Mouse (Mus musculus) MEL (cell line): ENCODE measurements at regions not wholly inside any gene's neighbourhood (a gene's known extent, or its start where the extent isn't known, plus 50 kb on each side); places are given as distances from the start of the nearest gene placed in this dataset.

Experiments used
- DNase-seq: peaks from one replicate; pipeline ENCODE4 v3.0.0; 2011; ENCODE audit warnings: low read depth, low spot score
- H3K27ac ChIP-seq: 2 replicates; pipeline ENCODE4 v1.5.1; 2012; ENCODE audit warnings: low read depth, mild to moderate bottlenecking, control low read depth, low read length, moderate library complexity; ENCODE audit not compliant: control insufficient read depth
- H3K27me3 ChIP-seq, 2 experiments: fragments of 150-350 bp in 1 of 2; sonication (generic) in 1 of 2; 2 replicates each; pipeline ENCODE4 v1.6.1; 2012; ENCODE audit warnings: low read length in 2 of 2, mild to moderate bottlenecking in 2 of 2, improper control_type of control experiment in 1 of 2, moderate library complexity in 1 of 2; ENCODE audit not compliant: insufficient read depth in 2 of 2, control insufficient read depth in 1 of 2
- H3K36me3 ChIP-seq, 2 experiments: 2 replicates each; pipeline ENCODE4 v1.6.1; 2012 to 2014; ENCODE audit warnings: low read length in 2 of 2, improper control_type of control experiment in 1 of 2, inconsistent platforms in 1 of 2, mild to moderate bottlenecking in 1 of 2; ENCODE audit not compliant: insufficient read depth in 2 of 2, control insufficient read depth in 1 of 2
- H3K4me1 ChIP-seq, 2 experiments: fragments of 150-350 bp in 1 of 2; sonication (generic) in 1 of 2; 2 replicates each; pipeline ENCODE4 v1.6.1; 2012; ENCODE audit warnings: low read length in 2 of 2, improper control_type of control experiment in 1 of 2, mild to moderate bottlenecking in 1 of 2; ENCODE audit not compliant: insufficient read depth in 2 of 2, control insufficient read depth in 1 of 2
- H3K4me3 ChIP-seq, 2 experiments: fragments of 150-350 bp in 1 of 2; sonication (generic) in 1 of 2; 2 replicates each; pipeline ENCODE4 v1.5.1; 2012; ENCODE audit warnings: low read depth in 2 of 2, low read length in 2 of 2, mild to moderate bottlenecking in 2 of 2, moderate library complexity in 2 of 2, control low read depth in 1 of 2, improper control_type of control experiment in 1 of 2; ENCODE audit not compliant: control insufficient read depth in 1 of 2, insufficient read depth in 1 of 2
- H3K79me2 ChIP-seq: 2 replicates; pipeline ENCODE4 v1.6.1; 2012; ENCODE audit warnings: mild to moderate bottlenecking, low read length, moderate library complexity; ENCODE audit not compliant: control insufficient read depth, poor library complexity, insufficient read depth
- H3K9ac ChIP-seq: 2 replicates; pipeline ENCODE4 v1.6.1; 2012; ENCODE audit warnings: low read depth, mild to moderate bottlenecking, control low read depth, low read length, moderate library complexity; ENCODE audit not compliant: control insufficient read depth, poor library complexity, severe bottlenecking
- H3K9me3 ChIP-seq: fragments of 150-350 bp; sonication (generic); replicated peaks from 2 replicates; pipeline ENCODE4 v1.6.1; 2012; ENCODE audit warnings: mild to moderate bottlenecking, low read length, improper control_type of control experiment, moderate library complexity; ENCODE audit not compliant: insufficient read depth
- BHLHE40 ChIP-seq: IDR thresholded peaks from 2 replicates; pipeline ENCODE4 v1.6.1; 2012; ENCODE audit warnings: low read depth, mild to moderate bottlenecking, inconsistent platforms, low read length, improper control_type of control experiment, borderline replicate concordance
- ETS1 ChIP-seq: IDR thresholded peaks from 2 replicates; pipeline ENCODE4 v1.6.1; 2012; ENCODE audit warnings: low read depth, mild to moderate bottlenecking, inconsistent platforms, low read length, improper control_type of control experiment, moderate library complexity
- GATA1 ChIP-seq: IDR thresholded peaks from 2 replicates; pipeline ENCODE4 v1.6.1; 2011; ENCODE audit warnings: low read depth, low read length, improper control_type of control experiment
- HCFC1 ChIP-seq: IDR thresholded peaks from 2 replicates; pipeline ENCODE4 v1.6.1; 2012; ENCODE audit warnings: low read depth, mild to moderate bottlenecking, inconsistent platforms, low read length, improper control_type of control experiment, moderate library complexity
- MXI1 ChIP-seq: IDR thresholded peaks from 2 replicates; pipeline ENCODE4 v1.6.1; 2011; ENCODE audit warnings: mild to moderate bottlenecking, low read depth, low read length, improper control_type of control experiment
- POLR2AphosphoS2 ChIP-seq: IDR thresholded peaks from 2 replicates; pipeline ENCODE4 v1.6.1; 2011; ENCODE audit warnings: low read length, improper control_type of control experiment
- RAD21 ChIP-seq: IDR thresholded peaks from 2 replicates; pipeline ENCODE4 v1.6.1; 2011; ENCODE audit warnings: mild to moderate bottlenecking, low read depth, low read length, improper control_type of control experiment
- USF1 ChIP-seq: IDR thresholded peaks from 2 replicates; pipeline ENCODE4 v1.6.1; 2014; ENCODE audit warnings: low read depth, mild to moderate bottlenecking, inconsistent platforms, low read length, improper control_type of control experiment, moderate library complexity
- ZMIZ1 ChIP-seq: IDR thresholded peaks from 2 replicates; pipeline ENCODE4 v1.6.1; 2012; ENCODE audit warnings: low read depth, mild to moderate bottlenecking, inconsistent platforms, low read length, improper control_type of control experiment, moderate library complexity
- ZNF384 ChIP-seq: IDR thresholded peaks from 2 replicates; pipeline ENCODE4 v1.6.1; 2012; ENCODE audit warnings: low read depth, mild to moderate bottlenecking, inconsistent platforms, low read length, improper control_type of control experiment

DNA sequence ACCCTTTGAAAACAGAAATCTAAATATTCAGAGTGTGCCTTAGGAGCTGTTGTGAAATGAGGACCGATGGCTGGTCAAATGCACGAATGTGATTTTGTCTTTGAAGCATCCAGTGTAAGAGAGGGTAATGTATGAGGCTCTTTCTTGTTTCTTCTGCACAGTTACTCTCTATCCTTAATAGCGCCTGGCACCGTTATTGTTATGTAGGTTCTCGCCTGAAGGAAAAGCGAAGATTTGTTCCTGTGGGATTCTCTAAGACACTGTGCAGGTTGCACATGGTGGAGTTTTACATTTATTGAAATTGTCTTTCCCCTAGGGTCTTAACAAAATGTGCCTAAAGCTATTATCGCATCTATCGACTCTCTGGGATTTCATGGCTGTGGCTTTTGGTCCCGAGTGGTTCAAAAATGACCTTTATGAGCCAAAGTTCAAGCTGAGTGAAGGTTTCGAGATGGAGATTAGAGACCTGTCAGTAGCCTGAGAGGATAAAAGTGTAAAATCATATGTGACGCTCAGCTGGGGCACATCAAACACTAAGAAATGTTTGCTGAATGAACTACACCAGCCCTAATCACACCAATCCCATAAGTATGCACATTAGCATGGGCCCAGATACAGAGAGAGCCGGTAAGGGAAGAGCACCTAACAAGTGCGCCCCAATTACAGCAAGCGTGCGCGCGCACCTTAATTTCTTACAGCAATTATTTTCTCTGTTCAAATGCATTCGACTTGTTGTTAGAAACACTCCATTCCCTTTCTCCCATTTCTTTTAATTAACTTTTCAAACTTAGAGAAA lies 562.5 kb upstream of the Pitx2 start:
- H3K9ac ChIP-seq: no peak overlapping the region
- H3K79me2 ChIP-seq: no peaks in the 10 kb centered on the region
- DNase-seq: no peak
- H3K27ac ChIP-seq: no peak overlapping the region
- H3K9me3 ChIP-seq: no peaks in the 10 kb centered on the region
- TF ChIP-seq ZMIZ1 (no peak), GATA1 (no peak), BHLHE40 (no peak), ZNF384 (no peak), POLR2AphosphoS2 (no peak), ETS1 (no peak)
- TF ChIP-seq, all 39 proteins: peak for 0
- no peaks in the 10 kb centered on the region for H3K27me3 ChIP-seq
- H3K4me1 ChIP-seq: no peaks in the 10 kb centered on the region
- no peaks in the 10 kb centered on the region for H3K36me3 ChIP-seq
- no peak overlapping the region for H3K4me3 ChIP-seq

DNA sequence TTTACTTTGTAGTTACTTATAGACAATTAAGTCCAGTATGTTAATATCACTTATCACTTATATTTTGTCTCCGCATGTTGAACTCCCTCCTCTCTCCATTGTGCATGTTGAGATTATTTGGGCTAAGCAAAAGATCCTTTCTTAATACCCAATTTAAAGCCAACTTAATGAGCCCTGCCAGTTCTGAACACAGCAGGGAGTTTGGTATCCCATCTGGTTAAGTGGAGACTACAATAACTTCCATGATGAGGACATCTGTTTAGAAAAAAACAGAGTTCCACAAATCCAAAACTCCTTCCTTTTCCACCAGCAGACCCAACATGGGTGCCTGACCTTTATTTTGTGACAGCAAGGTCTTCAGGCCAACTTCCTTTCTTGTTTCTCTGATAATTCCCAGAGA lies 572.0 kb upstream of the Pitx2 start:
- DNase-seq: no peak
- no peak overlapping the region for H3K4me3 ChIP-seq
- H3K27ac ChIP-seq: no peak overlapping the region
- H3K27me3 ChIP-seq: no peaks in the 10 kb centered on the region
- TF ChIP-seq USF1 (no peak), RAD21 (no peak), HCFC1 (no peak)
- no peaks in the 10 kb centered on the region for H3K9me3 ChIP-seq
- H3K4me1 ChIP-seq: no peaks in the 10 kb centered on the region
- no peaks in the 10 kb centered on the region for H3K79me2 ChIP-seq
- H3K36me3 ChIP-seq: no peaks in the 10 kb centered on the region
- H3K9ac ChIP-seq: no peak overlapping the region

DNA sequence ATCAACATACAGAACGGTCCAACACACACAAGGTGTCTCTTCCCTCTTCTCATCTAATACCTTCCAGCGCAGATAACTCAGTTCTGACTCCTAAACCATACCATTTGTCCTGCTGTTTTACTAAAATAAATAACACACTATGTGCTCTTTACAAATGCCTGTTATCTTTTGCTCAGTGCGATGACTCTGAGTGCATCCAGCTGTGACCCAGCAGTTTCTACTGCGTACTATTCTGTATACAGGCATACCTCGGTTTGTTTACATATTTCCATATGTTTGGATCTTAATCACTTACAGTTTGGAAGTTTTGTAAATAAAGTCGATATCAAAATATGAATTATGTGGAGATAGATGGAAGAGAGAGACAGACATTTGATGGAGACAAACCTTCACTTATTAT lies 583.0 kb upstream of the Pitx2 start:
- DNase-seq: no peak
- Histone ChIP-seq H3K79me2 (no peaks in the 10 kb centered on the region), H3K9ac (no peak overlapping the region), H3K27me3 (no peaks in the 10 kb centered on the region), H3K4me1 (no peaks in the 10 kb centered on the region), H3K36me3 (no peaks in the 10 kb centered on the region), H3K4me3 (no peak overlapping the region), H3K27ac (no peak overlapping the region), H3K9me3 (no peaks in the 10 kb centered on the region)
- TF ChIP-seq MXI1 (no peak), ZMIZ1 (no peak)
